Mouse (Mus musculus) bone marrow macrophage, adult 2 months (primary cell): Measurements from ENCODE around the gene Cdc25b.

Source experiments
- CTCF ChIP-seq: IDR thresholded peaks from 2 replicates; pipeline ENCODE4 v1.5.1; 2012; ENCODE audit warnings: low read depth, mild to moderate bottlenecking, low read length, moderate library complexity
- POLR2A ChIP-seq: IDR thresholded peaks from 2 replicates; pipeline ENCODE4 v1.6.1; 2012; ENCODE audit warnings: mild to moderate bottlenecking, low read depth, low read length, borderline replicate concordance

GRCm38 (mm10) chr2:131172322-131172721, 14.4 kb upstream of the Cdc25b start:
- no peak for TF ChIP-seq CTCF
- TF ChIP-seq POLR2A = no peak
